Mouse (Mus musculus) MN1 (cell line): ENCODE results near the gene Camta1.

Experiments
- DNase-seq: peaks from one replicate; pipeline ENCODE4 v3.0.0-alpha.2; 2016; ENCODE audit warnings: low spot score

Camta1 gene

DNA sequence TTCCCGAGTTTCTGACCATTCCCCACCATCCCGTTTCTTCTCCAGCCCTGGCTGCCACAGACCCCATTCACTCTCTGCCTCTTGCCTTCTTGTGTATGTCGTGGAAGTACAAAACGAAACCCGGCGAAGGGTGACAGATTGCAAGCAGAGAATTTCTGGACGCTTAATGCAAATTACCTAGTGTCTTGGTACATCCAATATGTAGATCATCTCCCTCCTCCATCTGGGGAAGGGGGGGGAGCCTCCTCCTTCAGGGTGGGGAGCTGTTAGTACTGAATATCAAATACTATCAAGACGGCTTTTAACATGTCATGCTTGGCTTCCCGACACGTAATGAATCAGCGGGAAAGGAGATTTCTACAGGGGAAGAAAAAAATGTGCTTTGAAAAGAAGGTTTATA lies 710.8 kb downstream of the Camta1 start:
- DNase-seq, result no peak

GRCm38 (mm10) chr4:151150115-151150514 lies 711.6 kb downstream of the Camta1 start:
- no peak for DNase-seq

- DNase-seq, result no peak
Observed at GRCm38 (mm10) chr4:151147541-151147940, 714.1 kb downstream of the Camta1 start.

GRCm38 (mm10) chr4:151144121-151144520 lies 717.6 kb downstream of the Camta1 start:
- DNase-seq, result no peak

DNA sequence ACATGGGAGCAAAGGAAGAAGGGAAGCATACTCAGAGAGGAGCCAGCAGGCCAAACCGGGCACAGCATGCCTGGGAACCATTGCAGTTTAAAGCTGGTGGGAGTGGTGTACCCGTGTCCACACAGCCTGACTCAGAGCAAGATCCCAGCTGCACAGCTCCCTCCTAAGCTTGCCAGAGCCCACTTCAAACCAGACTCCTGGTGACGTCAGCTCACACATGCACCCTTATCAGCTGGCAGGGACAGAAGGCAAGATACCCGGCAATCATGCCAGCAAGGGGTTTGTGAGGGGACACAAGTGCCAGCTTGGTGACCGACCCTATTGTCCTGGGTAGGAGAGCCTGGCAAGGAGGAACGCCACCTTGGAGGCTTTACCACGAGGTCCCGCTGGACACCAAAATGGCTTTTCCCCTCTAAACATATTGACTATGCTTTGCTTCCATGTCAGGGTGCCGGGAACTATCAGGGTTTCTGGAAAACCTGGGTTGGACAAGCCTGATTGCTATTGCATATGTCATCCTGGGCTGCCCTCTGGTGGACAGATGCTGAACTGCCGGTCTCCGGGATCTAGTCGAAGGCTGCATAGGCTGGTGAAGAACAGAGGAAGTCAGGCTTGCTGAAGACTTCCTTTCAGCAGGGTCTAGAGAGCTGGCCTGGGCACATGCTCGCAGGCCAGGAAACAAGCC lies 720.3 kb downstream of the Camta1 start:
- peak; percentile 95 for DNase-seq

DNA sequence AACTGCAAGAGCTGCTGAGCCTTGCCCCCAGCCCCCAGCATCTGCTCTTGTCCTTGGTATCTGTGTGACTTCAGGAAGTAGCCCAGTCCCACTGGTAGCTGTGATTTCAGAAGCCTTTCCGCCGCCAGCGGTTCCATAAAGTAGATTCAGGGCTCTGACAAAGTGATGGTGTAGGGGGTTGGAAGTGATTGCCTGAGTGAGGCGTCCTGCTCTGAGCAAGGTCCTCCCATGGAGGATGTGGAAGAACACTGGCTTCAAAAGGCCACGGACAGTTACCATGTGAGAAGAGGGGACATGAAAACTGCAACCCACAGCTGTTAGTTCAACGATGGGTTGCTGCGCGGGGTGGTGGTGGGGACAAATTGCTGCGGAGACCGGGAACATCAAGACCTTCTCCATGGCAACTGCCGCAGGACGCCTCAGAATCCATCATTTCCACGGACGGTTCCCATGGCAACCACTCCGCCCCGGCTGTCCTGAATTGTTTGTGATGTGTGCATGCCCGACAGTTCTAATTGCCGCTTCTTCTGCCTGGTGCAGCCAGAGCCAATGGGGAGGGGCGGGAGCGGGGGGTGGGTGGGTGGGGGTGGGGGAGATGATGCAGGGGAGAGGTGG lies 721.2 kb downstream of the Camta1 start:
- peak; percentile 71 for DNase-seq

- DNase-seq, result peak; percentile 82
Observed at GRCm38 (mm10) chr4:151139053-151139840, 722.4 kb downstream of the Camta1 start.

DNA sequence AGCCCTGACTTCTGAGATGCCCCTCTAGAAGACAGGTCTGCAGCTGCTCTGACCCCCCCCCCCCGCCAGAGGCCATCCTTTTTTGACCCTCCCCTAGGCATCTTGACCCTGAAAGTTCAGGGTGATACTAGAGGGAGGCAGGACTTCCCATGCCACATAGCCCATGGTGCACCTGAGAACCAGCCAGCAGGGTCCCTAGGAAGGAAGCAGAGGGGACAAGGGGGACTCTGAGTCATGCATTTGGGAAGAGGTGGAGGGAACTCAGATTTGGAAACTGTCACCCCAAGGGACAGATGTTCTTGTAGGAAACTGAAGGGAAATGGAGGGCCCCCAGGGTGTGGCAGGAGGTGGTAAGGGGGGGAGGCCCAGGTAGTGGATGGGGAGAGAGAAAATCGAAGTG lies 723.1 kb downstream of the Camta1 start:
- no peak for DNase-seq

DNA sequence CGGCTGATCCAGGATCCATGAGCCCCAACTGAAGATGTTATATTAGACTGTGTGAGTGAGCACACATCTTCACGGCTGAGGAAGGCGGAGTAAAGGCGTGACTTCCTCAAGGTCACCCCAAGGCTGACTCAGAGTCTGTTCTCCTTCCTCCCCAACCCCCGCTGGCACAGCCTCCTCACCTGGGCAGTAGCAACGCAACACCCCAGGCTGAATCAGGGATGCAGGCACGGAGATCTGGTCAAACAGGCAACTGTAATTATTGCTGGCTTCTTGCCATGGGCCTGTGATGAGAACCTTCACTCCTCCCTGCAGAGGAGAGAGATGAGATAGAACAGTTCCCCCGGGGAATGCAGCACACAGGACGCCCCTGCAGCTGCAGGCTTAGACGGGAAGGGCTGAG lies 723.5 kb downstream of the Camta1 start:
- peak; percentile 88 for DNase-seq

DNA sequence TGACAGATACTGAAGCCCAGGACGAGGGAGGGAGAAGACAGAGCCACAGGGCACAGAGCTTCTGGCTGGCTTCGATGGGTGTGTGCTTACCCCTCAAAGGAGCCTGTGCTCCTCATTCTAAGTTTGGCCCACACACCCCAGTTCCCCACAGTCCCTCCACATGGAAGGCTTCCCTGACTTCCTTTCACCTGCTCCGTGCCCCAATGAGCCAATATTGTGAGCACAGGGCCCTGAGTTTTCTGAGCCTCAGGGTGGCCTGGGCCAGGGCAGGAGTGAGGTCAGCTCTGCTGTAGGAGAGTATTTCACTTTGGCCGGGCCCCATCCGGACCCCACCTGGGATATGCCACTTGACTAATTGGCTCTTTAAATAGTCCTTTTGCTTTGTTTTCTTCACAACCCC lies 724.0 kb downstream of the Camta1 start:
- peak; percentile 31 for DNase-seq

GRCm38 (mm10) chr4:151135491-151135890 lies 726.2 kb downstream of the Camta1 start:
- peak; percentile 78 for DNase-seq

DNA sequence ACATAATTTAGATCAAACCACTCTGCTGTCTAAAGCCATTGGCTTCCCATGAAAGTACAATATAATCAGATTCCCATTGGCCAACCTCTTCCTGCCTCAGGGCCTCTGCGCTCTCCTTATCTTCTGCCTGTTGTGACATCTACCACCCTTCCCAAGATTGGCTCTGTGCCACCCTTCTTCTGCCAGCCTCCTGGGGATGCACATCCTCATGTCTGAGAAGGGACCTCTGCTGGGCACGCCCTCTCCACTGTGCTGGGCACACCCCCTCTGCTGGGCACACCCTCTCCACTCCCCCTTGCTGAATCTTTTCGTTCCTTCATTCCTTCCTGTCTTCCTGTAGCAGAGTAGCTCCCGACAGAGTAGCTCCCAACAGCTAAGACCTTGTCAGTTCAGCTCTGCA lies 727.9 kb downstream of the Camta1 start:
- peak; percentile 42 for DNase-seq

DNA sequence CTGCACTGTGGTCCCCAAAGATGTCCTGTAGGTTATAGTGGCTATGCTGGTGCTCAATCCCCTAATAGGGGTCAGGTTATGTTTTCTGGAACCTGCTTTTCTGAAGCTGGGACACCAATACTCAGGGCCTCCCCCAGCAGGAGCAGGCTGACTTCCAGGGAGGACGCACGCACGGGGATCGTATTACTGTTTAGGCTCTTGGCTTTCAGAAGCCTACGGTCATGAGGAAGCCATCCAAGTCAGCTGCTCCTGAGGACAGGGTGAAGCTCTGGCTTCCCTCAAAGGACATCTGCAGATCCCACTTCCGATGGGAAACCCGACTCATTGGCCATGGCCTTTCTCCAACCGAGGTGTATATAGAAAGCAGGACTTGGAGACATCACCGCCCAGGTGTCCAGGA lies 729.2 kb downstream of the Camta1 start:
- DNase-seq, result no peak

DNA sequence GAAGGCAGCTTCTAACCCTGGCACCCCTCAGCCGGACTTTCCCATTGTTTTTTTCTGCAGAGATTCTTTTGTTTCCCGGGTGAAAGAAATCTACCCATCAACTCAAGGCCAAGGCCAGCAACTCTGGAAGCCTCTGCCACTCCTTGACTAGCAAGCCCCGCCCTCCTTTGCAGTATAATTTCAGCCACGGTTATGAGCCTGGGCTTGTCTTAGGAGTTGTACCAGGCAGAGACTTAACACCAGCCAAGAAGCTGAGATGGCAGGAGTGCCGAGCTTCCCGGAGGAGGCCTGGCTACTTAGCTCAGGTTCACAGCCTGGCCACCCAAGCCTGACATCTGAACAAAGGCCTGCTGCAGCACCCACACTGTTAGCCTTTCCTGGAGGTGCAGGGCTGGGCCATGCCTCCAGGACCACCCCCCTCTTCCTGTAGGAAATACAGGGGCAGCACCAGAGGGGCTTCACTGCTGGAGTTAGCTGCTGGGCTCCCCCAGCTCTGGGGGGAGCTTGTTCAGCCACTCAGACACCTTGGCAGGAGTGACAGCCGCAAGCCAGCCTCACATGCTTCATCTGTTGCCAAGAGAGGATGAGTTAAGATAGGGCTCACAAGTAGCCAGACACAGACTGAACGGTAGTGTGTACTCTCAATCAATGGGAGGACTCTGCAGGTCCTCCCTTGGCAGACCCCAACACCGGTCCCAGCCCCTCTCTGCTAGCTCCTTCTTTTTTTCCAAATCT lies 730.8 kb downstream of the Camta1 start:
- no peak for DNase-seq

DNA sequence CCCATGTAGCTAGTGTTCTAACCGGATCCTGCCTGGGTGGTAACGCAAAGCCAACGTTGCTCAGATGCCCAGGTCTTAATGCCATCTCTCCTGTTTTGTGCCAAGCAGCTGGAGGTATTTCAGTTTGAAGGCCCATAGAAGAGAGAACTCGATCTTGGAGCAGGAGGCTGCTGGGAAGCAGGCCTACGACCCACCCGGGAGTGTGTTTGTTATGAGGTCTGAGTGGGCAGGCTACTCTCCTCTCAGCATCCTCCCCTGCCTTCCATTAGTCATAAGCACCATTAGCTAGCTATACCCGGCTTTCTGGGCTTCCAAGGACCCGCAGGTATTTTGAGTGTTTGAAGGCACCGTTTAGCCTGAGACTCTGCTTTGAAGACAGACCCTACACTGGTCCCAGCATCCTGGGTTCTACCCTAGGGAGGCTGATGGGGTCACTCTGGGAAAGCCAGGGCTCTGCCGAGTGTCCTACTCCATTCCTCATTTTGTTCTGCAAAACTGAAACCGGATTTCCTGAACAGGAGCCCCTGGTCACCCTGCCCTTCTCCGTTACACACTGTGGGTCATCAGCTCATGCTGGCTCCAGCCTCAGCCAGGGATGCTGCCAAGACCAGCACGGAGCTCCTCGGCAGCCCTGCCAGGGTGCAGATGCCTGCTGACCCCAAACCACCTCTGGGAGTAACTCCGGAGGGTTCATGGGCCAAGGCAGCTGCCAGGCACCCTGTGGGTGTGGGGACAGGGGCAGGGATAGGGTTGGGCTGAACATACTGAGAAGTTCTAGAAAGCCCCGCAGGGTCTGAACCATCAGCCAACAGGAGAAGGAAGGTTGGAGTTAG lies 731.7 kb downstream of the Camta1 start:
- no peak for DNase-seq

- DNase-seq, result no peak
Observed at GRCm38 (mm10) chr4:151128641-151129541, 732.8 kb downstream of the Camta1 start.

DNA sequence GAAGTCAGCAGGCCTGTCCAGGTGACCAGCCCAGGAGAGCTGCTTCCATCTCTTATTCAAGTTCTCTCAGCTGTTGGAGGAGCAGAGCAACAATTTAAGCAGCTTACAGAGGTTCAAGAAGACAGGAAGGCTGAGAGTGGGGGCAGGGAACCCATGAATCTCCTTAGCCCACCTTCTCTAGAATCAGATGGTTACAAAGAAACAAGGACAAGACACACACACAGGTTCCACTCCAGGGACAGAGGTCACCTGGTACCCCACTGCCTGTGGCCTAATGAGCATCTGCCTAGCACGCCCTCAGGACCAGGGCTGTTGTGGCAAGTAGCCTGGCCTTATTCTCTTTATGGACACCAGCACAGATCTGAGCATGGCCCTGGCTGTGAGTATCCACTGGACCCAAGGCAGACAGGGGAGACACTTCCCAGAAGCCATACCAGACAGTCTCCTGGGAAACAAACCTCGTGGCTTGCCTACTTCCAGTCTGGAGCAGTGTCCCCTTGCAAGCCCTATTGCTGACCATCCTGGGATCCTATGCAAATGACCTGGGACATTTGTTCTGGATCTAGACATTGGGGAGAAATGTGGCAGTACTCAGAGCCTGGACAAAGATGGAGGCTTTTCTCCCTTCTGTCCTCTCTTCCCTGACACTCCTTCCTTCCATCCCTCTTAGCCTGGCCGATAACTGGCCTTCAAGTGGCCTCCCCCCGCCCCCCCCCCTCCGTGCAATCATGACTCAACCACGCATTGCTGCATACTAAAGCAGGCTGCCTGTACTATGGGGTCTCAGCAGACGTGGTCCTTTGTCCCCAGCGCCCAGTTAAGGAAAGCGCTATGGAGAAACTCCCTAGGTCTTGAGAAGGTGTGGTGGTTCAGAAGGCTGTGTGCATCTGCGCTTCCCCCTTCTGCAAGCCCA lies 733.8 kb downstream of the Camta1 start:
- peak; percentile 58 for DNase-seq

DNA sequence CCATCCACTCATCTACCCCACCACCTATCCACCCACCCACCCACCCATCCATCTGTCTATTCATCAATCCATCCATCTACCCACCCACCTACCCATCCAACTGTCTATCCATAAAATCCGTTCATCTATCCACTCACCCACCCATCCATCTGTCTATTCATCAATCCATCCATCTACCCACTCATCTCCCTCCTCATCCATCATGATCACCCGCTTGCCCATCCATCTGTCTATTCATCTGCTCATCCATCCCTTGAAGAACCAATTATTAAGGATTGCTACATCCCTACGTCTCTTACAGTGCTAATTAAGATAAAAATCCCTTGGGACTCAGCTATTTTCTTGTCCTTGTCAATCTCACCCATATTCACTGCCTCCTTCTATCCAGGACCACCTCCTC lies 742.8 kb downstream of the Camta1 start:
- DNase-seq, result no peak

DNA sequence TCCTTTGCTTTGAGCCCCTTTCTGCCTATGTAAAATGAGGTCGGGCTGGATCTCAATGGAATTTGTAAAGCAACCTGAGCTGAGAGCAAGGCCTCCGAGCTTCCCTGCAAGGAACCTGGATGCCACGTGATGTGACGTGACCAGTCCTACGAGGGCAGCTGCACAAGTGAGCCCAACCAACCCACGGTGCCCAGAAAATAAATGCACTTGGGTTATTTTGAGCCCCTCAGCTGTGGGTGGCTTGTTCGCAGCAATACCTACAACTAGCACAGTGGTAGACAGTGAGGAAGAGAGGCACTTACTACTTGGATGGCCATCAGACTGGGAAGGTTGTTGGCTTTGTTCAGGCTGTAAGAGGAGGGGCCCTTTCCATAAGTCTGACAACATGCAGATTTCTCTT lies 747.1 kb downstream of the Camta1 start:
- no peak for DNase-seq
